Mouse (Mus musculus): Measurements from ENCODE around the gene Pla1a. TPM values are rescaled to one million over a fixed set of nuclear protein-coding genes. Genes with fewer than 3 reads are reported as not detected.

The Pla1a gene
- polyA plus RNA-seq, 1 experiment from 2014 or later, result 3.9 TPM

DNA sequence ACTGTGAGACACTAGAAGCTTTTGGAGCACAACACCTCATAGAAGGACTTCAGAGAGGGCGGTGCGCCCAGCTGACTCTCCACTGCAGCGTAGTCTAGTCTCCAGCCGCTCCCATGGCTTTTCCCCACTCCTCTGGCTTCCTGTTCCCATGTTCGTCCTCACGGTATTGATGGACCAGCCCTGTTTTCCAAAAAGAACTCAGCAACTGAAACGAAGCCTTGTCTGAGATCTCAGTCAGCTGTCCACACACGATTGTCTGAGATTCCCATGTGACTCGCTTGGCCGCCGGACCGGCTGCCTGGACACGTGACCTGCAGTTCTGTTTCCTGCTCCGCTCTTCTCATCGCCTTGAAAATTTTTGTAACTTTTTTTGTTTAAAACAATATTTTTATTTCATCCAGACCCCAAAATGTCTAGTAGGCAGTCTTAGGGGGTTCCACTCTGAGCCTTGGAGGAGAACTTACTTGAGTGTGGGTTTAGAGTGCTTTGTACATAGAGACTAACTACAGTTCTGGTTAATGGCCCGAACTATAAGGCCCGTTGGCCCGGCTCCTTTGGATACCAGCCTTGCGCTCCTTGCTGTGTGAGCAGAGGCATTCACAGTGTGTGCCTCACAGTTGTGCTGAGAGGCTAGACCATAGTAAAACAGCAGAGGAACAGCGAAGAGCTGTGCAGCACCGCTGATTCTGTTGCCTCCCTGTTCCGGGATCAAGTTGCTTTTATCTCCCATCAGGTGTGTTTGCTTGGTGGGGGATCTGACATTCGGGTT is 40.6 kb downstream of the Pla1a start:
- H3K4me3 ChIP-seq (replicated peaks), result no peak overlapping the region
- ATAC-seq (replicated peaks; ENCODE audit: low FRiP score), result peak; percentile 49; the same call in 1 of the 2 replicates
- no peaks in the 10 kb centered on the region for H3K9me3 ChIP-seq (replicated peaks)
- no peak overlapping the region for H3K9ac ChIP-seq
- H3K27ac ChIP-seq, result no peak overlapping the region
- peaks cover 15% of the 10 kb centered on the region for H3K4me1 ChIP-seq
- 0 out of 2 replicates have a peak, but pooled peaks cover 2% of the 10 kb centered on the region for H3K27me3 ChIP-seq
- WGBS, result 67% methylated on average over 23 of the region's 23 CpGs
- H3K36me3 ChIP-seq, result no peaks in the 10 kb centered on the region
- H3K4me2 ChIP-seq, result peak overlapping the region; percentile 23; the same call in 1 of the 2 replicates

DNA sequence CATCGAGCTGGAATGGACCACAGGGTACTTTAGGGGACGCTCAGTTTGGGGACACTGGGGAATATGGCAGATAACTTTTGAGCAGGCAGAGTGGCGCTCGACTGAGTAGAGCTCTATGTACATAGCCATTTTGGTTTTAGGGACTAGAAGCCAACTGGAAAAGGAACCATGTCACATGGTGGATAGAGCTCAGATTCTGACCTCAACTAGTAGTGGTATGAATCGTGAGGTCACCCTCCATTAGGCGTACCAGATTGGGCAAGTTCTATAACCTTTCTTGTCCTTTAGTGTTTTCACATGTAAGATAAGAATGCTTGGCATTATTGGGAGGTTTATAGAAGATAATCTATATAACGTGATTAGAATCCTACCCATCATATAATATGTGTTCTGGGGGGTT is 42.6 kb downstream of the Pla1a start:
- H3K4me2 ChIP-seq, result no peak overlapping the region

DNA sequence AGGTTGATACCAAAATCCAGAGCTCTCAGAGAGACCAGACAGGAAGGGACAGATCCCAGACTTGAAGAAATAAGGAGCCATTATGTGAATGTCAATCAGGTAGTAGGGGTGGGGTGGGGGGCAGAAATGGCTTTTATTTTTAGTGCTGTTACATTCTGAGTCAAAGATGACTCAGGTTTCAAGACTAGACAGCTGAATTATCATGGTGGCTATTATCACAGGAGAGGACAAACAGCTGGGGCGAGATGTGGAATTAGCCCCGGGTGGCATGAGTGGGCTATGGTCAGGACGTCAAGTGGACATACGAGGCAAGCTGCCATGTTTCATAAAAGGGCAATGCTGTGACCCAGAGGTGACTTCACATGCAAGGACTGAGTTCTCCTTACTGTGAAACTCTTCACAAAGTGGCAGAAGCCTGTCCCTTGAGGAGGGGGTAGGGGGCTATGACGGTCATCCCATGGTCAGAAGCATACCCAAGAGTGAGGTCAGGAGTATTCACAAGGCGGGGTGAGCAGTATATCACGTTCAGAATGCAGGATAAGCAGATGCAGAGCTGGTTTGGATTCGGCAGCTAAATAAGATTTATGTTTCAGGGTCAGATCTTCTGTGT is 43.6 kb downstream of the Pla1a start:
- H3K4me3 ChIP-seq (replicated peaks), result no peak overlapping the region
- no peaks in the 10 kb centered on the region for H3K9me3 ChIP-seq (replicated peaks)
- H3K4me2 ChIP-seq, result no peak overlapping the region
- H3K9ac ChIP-seq, result no peak overlapping the region
- no peaks in the 10 kb centered on the region for H3K36me3 ChIP-seq
- H3K27ac ChIP-seq, result no peak overlapping the region
- 53% methylated on average over 8 of the region's 8 CpGs for WGBS
- H3K4me1 ChIP-seq, result peaks cover 7% of the 10 kb centered on the region; the same call in 1 of the 2 replicates
- no peaks in the 10 kb centered on the region for H3K27me3 ChIP-seq
- ATAC-seq (replicated peaks; ENCODE audit: low FRiP score), result no peak

More for the DNA sequence above, 42.6 kb downstream of the Pla1a start:
- Histone ChIP-seq H3K4me1 (peaks cover 7% of the 10 kb centered on the region; the same call in 1 of the 2 replicates), H3K4me3 (replicated peaks) (no peak overlapping the region), H3K9ac (no peak overlapping the region), H3K36me3 (no peaks in the 10 kb centered on the region), H3K27me3 (no peaks in the 10 kb centered on the region), H3K9me3 (replicated peaks) (no peaks in the 10 kb centered on the region), H3K27ac (no peak overlapping the region)
- 89% methylated on average over 7 of the region's 7 CpGs for WGBS
- no peak for ATAC-seq (replicated peaks; ENCODE audit: low FRiP score)

DNA sequence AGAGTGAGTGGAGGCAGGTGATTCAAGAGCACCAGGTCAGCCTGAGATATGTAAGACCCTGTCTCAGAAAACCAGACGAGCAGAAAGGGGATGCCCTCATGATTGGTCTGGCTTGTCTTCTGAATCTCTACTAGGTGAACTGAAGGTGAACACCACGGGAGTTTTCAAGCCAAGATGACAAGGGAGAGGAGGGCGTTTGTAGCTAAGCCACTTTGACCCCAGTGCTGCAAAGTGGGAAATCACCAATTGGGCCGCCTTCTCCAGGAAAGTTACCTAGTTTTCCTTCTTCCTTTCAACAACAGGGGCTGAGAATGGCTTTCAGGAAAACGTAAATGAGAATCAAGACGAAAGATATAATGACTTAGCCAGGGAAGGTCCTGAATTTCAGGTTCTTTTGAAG is 44.2 kb downstream of the Pla1a start:
- Histone ChIP-seq H3K36me3 (no peaks in the 10 kb centered on the region), H3K9me3 (replicated peaks) (no peaks in the 10 kb centered on the region), H3K4me3 (replicated peaks) (no peak overlapping the region), H3K4me1 (peaks cover 7% of the 10 kb centered on the region; the same call in 1 of the 2 replicates), H3K4me2 (no peak overlapping the region), H3K27me3 (no peaks in the 10 kb centered on the region), H3K27ac (no peak overlapping the region), H3K9ac (no peak overlapping the region)
- ATAC-seq (replicated peaks; ENCODE audit: low FRiP score), result no peak
- WGBS, result 74% methylated on average over 6 of the region's 6 CpGs

DNA sequence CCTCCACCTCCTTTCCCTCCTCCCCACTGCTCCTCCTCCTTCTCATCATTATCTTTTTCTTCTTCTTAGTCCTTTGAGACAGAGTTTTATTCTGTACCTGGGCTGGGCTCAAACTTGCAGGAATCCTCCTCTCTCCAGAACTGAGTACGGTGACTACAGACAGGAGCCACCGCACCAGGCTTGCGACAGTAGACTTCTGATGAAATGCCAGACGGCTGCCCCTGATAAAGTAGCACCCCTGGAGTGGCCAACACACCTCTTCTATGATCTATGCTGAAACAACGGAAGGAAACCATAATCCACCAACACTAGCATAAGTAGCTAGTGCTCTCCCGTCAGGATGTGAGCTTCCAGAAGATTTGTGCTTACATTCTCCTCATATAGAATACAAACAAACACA is 45.6 kb downstream of the Pla1a start:
- no peak overlapping the region for H3K4me3 ChIP-seq (replicated peaks)
- H3K4me2 ChIP-seq, result no peak overlapping the region
- H3K36me3 ChIP-seq, result no peaks in the 10 kb centered on the region
- no peaks in the 10 kb centered on the region for H3K9me3 ChIP-seq (replicated peaks)
- 90% methylated on average over 6 of the region's 6 CpGs for WGBS
- no peak overlapping the region for H3K27ac ChIP-seq
- H3K9ac ChIP-seq, result no peak overlapping the region
- ATAC-seq (replicated peaks; ENCODE audit: low FRiP score), result no peak
- H3K4me1 ChIP-seq, result peaks cover 5% of the 10 kb centered on the region; the same call in 1 of the 2 replicates
- H3K27me3 ChIP-seq, result no peaks in the 10 kb centered on the region

DNA sequence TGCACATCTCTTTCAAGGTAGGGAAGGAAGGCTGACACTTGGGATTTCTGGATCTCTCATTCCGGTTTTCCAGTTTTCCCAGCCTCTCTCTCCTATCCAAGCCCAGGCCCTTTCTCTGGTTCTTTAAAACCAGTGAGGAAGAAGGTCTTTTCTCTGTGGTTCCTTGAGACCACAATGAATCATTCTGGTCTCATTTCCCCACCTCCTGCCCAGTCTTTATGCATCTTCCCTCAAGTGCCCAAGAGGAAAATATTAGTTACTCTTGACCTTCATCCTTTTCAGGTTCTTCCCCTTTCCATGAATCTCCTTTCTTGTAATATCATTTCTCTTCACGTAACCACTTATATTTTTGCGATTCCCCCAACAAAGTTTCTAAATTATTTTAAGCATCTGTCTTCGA is 47.2 kb downstream of the Pla1a start:
- H3K9me3 ChIP-seq (replicated peaks), result no peaks in the 10 kb centered on the region
- H3K27ac ChIP-seq, result no peak overlapping the region
- H3K36me3 ChIP-seq, result no peaks in the 10 kb centered on the region
- H3K4me2 ChIP-seq, result no peak overlapping the region
- no peak overlapping the region for H3K4me3 ChIP-seq (replicated peaks)
- ATAC-seq (replicated peaks; ENCODE audit: low FRiP score), result no peak
- 95% methylated on average over 4 of the region's 4 CpGs for WGBS
- no peaks in the 10 kb centered on the region for H3K27me3 ChIP-seq
- H3K9ac ChIP-seq, result no peak overlapping the region
- H3K4me1 ChIP-seq, result no peaks in the 10 kb centered on the region

DNA sequence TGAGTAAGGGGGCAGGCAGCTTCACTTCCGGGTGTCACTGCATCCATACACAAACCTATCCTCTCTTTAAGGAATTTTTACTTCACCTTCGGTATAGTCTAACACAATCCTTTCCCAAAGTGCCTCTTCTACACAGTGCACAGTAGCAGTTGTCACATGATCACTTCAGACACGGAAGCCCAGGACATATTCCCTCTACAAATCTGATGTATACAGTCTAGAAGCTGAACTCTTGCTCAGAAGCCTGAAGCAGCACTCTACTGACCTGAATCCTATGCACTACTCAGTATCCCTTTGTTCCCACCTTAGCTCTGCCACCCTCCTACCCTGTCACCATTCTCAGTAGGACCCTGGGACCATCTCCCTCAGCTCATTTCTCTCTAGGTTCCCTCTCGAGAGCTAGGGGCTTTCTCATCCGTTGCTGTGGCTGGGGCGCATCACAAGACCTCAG is 47.7 kb downstream of the Pla1a start:
- H3K4me1 ChIP-seq, result no peaks in the 10 kb centered on the region
- ATAC-seq (replicated peaks; ENCODE audit: low FRiP score), result no peak
- H3K9me3 ChIP-seq (replicated peaks), result no peaks in the 10 kb centered on the region
- H3K36me3 ChIP-seq, result no peaks in the 10 kb centered on the region
- no peak overlapping the region for H3K9ac ChIP-seq
- H3K27ac ChIP-seq, result no peak overlapping the region
- no peak overlapping the region for H3K4me3 ChIP-seq (replicated peaks)
- H3K27me3 ChIP-seq, result no peaks in the 10 kb centered on the region
- 86% methylated on average over 6 of the region's 6 CpGs for WGBS
- H3K4me2 ChIP-seq, result no peak overlapping the region

DNA sequence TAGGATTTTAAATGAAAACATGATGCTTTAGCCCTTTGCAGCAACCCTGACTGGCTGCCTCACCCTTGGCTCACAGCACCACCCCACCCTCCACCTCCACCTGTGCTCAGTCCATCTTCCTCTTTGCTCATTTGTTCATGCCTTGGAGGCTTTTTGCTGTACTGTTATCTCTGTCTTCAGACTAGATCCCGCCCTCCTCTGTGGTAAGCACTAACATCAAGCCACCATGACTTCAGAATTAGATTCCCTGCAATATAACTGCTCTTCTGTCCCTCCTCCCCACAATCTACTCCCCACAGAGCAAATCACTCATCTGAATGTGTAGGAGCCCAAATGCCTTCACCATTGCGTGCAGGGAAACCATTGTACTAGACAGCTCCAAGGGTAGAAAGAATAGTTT is 49.3 kb downstream of the Pla1a start:
- H3K9me3 ChIP-seq (replicated peaks), result no peaks in the 10 kb centered on the region
- WGBS, result 92% methylated on average over 2 of the region's 2 CpGs
- ATAC-seq (replicated peaks; ENCODE audit: low FRiP score), result no peak

DNA sequence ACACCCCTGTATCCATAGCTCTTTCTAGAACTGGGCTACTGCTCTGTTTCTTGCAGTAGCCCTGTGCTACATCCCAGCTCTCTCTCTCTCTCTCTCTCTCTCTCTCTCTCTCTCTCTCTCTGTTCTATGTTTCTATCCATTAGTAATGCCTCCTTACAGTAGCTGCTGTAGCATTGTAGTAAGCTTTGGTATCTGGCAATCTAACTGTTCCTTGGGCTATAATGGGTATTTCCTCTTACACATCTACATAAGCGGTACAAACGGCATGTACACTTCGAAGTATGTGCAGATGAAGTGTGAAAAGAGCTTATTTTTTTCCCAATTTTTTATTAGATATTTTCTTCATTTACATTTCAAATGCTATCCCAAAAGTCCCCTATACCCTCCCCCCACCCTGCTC is 53.0 kb downstream of the Pla1a start:
- H3K36me3 ChIP-seq, result no peaks in the 10 kb centered on the region
- H3K4me3 ChIP-seq (replicated peaks), result no peak overlapping the region
- no peaks in the 10 kb centered on the region for H3K27me3 ChIP-seq
- H3K9me3 ChIP-seq (replicated peaks), result no peaks in the 10 kb centered on the region
- no peak overlapping the region for H3K4me2 ChIP-seq
- WGBS, result 93% methylated on average over 3 of the region's 3 CpGs
- H3K27ac ChIP-seq, result no peak overlapping the region
- ATAC-seq (replicated peaks; ENCODE audit: low FRiP score), result no peak
- H3K4me1 ChIP-seq, result peaks cover 16% of the 10 kb centered on the region; the same call in 1 of the 2 replicates
- H3K9ac ChIP-seq, result no peak overlapping the region

More for the DNA sequence above, 49.3 kb downstream of the Pla1a start:
- H3K27me3 ChIP-seq, result no peaks in the 10 kb centered on the region
- 0 out of 2 replicates have a peak, but pooled peaks cover 5% of the 10 kb centered on the region for H3K4me1 ChIP-seq
- H3K9ac ChIP-seq, result no peak overlapping the region
- no peak overlapping the region for H3K4me3 ChIP-seq (replicated peaks)
- H3K4me2 ChIP-seq, result no peak overlapping the region
- no peaks in the 10 kb centered on the region for H3K36me3 ChIP-seq
- no peak overlapping the region for H3K27ac ChIP-seq

DNA sequence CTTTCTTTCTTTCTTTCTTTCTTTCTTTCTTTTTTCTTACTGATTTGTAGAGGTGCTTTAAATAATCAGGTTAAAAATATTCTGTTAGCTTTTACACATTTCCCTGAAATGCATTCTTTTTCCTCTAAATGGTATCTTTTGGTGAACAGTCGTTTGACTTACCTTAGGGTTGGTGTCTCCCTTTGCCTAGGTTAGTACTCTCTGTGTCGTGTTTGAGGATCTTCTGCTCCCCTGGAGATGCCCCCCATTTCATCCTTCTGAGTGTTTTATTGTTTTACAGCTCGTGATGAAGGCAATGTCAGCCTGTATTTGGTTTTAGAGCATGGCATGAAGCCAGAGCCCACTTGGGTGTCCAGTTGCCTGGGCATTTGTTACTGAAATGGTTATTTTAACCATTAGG is 53.5 kb downstream of the Pla1a start:
- Histone ChIP-seq H3K4me2 (no peak overlapping the region), H3K27me3 (no peaks in the 10 kb centered on the region), H3K9me3 (replicated peaks) (no peaks in the 10 kb centered on the region), H3K4me1 (peaks cover 16% of the 10 kb centered on the region; the same call in 1 of the 2 replicates), H3K27ac (no peak overlapping the region), H3K9ac (no peak overlapping the region), H3K4me3 (replicated peaks) (no peak overlapping the region), H3K36me3 (no peaks in the 10 kb centered on the region)
- WGBS, result 17% methylated on average over 3 of the region's 3 CpGs
- no peak for ATAC-seq (replicated peaks; ENCODE audit: low FRiP score)

DNA sequence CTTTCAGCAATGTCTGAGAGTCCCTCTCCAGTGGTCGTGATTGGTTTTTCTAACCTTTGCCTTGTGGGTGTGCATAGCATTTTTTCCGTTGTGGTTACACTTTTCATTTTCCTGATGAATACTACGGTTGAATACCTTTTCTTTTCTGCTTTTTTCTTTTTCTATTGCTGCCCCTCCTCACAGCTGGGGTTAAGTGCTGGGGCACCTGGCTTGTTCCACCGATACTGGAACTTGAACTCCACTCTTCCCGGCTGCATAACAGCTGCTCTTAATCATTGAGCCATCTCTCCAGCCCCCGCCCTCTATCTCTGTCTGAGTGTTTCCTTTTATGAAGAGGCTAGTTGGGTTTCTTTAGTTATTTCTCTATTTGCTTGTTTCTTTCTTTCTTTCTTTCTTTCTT is 53.9 kb downstream of the Pla1a start:
- Histone ChIP-seq H3K27ac (no peak overlapping the region), H3K9me3 (replicated peaks) (no peaks in the 10 kb centered on the region), H3K4me1 (peaks cover 16% of the 10 kb centered on the region; the same call in 1 of the 2 replicates), H3K4me3 (replicated peaks) (no peak overlapping the region), H3K9ac (no peak overlapping the region), H3K36me3 (no peaks in the 10 kb centered on the region), H3K27me3 (no peaks in the 10 kb centered on the region), H3K4me2 (no peak overlapping the region)
- WGBS, result 24% methylated on average over 6 of the region's 6 CpGs
- ATAC-seq (replicated peaks; ENCODE audit: low FRiP score), result no peak

DNA sequence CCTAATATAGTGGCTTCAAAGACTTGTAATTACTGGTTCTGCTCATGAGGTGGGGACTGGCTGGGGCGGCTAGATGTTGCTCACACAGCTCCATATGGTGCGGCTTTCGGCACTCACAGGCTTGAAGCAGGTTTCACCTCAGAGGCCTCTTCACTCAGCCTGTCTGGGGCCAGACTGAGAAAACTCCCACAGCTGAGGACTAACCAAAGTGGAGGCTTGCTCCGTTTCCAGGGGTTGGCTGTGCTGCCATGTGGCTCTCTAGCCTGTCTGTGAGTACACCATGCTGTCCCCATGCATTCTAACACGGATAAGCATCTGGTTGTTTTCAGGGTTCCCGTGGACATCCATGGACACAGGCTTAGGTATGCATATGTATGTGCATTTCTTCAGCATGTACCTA is 54.4 kb downstream of the Pla1a start:
- Histone ChIP-seq H3K9ac (no peak overlapping the region), H3K27me3 (no peaks in the 10 kb centered on the region), H3K9me3 (replicated peaks) (no peaks in the 10 kb centered on the region), H3K27ac (no peak overlapping the region), H3K4me3 (replicated peaks) (no peak overlapping the region), H3K4me2 (no peak overlapping the region), H3K36me3 (no peaks in the 10 kb centered on the region), H3K4me1 (peaks cover 16% of the 10 kb centered on the region; the same call in 1 of the 2 replicates)
- no peak for ATAC-seq (replicated peaks; ENCODE audit: low FRiP score)
- WGBS, result 62% methylated on average over 6 of the region's 6 CpGs

All from kidney, embryonic 15.5 days (tissue).